Mouse (Mus musculus) heart, adult 2 months (tissue): ENCODE data around the gene Htra3.

ENCODE experiments used
- CTCF ChIP-seq: fragments of 200-600 bp; IDR thresholded peaks from 2 replicates; pipeline ENCODE4 v1.8.1; 2022; ENCODE audit warnings: antibody characterized with exemption, mild to moderate bottlenecking, moderate library complexity
- EP300 ChIP-seq: fragments of 200-500 bp; IDR thresholded peaks from 2 replicates; pipeline ENCODE4 v1.6.1; 2011; ENCODE audit warnings: low read depth, low read length, control low read depth; ENCODE audit not compliant: insufficient read depth

GRCm38 (mm10) chr5:35702582-35703140 lies 23.1 kb upstream of the Htra3 start:
- no peak for TF ChIP-seq EP300
- TF ChIP-seq CTCF: no peak
